Mouse (Mus musculus) ovary, postnatal 10 days (tissue): ENCODE measurements around the gene Wdr44.
A peak's percentile ranks its signal among the peaks of the same experiment; 100 is the strongest.
"Not testable (repeated sequence)": the region's sequence is repeated elsewhere in the genome, so short reads cannot be mapped to it uniquely, and the experiment has no call there.

ENCODE experiments used
- DNase-seq: peaks from one replicate; pipeline ENCODE4 v3.0.0; 2022; ENCODE audit warnings: low spot score

Wdr44 gene

GRCm38 (mm10) chrX:23692722-23693442, at the start of gene Wdr44:
Gene Wdr44 (plus strand): TSS chrX:23693051.
- peak; percentile 62 for DNase-seq

DNA sequence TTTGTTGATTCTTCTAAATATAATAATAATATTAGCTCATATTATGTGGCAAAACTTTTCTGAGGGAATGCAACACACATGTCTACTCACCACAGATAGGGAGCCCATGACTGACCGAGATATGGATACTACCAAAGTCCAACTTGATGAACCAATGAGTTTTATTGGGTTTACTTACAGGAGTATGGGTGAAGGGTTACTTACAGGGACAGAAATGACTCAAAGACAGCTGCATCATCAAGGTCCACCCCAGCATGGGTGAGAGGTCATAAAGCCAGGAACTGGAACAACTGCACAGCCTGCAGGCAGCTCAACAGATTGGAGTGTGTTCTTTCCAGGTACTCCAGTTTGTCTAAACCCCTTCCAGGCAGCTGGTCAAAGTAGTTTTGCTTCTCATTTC, 44.5 kb upstream of the Wdr44 start:
- no peak for DNase-seq

DNA sequence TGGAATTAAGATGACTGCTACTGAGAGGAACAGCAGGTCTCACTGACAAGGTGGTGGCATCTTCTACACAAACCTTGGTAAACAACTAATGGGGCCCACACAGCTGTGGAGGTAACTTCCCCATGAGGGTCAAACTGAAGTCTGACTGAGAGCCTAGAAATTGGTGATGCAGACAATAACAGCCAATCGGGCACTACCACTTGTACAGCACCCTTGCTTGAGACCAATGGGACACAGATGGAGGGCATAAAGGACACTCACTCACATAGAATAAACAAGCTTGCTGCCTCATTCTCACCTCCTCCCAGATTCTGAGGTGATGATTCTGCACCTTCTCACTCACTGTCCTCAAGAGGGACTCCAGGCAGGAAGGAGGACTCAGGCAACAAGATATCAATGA, 30.6 kb upstream of the Wdr44 start:
- no peak for DNase-seq

DNA sequence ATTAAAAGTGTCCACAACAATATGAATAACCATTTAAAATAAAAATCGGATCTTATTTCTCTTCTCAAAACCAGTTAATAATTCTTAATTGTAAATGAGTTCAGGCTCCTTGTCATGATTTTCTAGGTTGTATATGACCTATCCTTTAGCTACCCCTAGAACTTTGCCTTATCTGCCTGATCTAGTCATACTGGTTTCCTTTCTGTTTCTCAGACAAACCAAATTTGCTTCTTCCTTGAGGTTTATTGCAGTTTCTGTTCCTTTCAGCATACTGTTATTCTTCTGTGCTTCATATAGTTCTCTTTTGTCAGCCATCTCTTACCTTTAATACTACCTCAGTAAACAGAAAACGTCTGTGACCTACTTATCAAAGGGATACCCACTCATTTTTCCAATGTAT, 19.7 kb upstream of the Wdr44 start:
- no peak for DNase-seq

GRCm38 (mm10) chrX:23675450-23675849, 17.4 kb upstream of the Wdr44 start:
- DNase-seq: no peak

DNA sequence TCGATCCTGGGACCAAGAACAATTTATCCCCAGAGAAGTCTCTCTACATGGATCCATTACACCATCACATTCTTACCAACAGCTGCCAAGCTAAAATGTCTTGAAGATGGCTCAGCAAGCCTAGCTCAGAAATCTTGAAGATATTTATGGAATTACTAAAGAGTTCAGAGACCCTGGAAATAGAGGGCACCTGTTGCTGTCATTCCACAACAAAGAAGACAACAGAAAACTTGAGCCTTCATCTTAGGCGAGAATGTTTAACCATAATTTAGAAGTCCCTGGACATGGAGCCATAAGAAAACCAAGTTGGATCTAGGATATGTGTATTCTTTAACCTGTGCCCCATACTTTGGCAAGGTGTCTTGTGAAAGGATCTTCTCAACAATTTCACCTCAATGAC, 16.3 kb upstream of the Wdr44 start:
- DNase-seq: no peak

GRCm38 (mm10) chrX:23677511-23677910, 15.3 kb upstream of the Wdr44 start:
- no peak for DNase-seq

GRCm38 (mm10) chrX:23692336-23692721, 522 bp upstream of the Wdr44 start:
- no peak for DNase-seq

DNA sequence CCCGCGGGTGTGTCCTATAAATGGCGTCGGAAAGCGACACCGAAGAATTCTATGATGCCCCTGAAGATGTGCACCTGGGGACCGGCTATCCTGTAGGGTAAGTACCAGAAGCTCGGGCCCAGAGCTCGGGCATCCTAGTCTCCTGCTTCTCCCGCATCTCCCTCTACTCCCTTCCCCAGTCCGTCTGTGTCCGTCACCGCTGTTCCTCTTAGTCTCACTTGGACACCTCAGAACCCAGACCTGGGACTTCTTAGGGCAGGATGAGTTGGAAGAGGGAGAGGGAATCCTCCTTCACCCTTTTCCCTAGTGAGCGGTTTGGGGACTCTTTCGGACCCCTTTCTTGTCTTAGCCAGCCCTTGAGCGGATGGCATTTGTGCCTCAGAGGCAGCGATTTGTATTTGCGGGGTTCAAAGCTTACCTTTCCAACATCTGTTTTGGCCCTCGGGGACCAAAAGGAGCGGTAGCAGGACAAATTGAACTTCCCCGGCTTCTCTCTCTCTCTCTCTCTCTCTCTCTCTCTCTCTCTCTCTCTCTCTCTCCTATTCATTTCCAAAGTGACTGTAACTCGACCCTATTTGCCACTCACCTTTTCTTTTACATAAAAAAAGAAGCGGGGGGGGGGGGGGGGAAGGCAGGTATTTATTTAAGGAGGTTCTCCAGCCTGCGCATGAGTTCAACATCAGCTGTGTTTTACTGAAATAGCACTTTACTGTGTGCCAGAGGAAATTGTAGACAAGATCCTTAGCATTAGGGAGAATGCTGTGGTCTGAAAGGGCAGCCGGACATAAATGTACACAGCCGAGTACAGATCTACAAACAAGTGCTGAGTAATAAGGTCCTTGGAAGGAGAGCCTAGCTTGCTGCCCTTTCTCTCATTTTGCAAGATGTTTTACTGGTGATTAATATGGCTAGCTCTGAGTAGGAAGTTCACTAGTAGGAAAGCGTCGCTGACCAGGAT, 871 bp downstream of the Wdr44 start:
- DNase-seq: peak; percentile 2

- DNase-seq: no peak
Observed at GRCm38 (mm10) chrX:23694588-23694987, 1.7 kb downstream of the Wdr44 start.

DNA sequence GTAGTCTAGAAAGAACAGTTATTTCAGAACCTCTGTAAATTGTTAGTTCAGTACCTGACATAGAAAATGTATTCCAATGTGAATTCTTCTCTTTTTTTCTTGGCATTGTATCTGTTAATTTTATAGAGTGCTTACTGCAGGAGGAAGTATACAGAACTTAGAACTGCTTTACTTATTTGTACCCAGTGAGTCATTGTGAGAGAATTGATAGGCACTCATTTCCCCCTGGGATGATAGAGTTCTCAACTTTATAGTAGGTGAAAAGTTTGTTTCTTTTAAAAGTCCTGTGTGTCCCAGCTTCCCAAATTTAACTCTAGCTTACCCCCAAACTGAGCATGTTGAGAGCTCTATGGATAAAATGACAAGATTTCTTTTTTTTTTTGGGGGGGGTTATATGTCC, 2.3 kb downstream of the Wdr44 start:
- DNase-seq: no peak

GRCm38 (mm10) chrX:23697346-23697745, 4.5 kb downstream of the Wdr44 start:
- no peak for DNase-seq

- DNase-seq: no peak
Observed at GRCm38 (mm10) chrX:23699023-23699422, 6.2 kb downstream of the Wdr44 start.

DNA sequence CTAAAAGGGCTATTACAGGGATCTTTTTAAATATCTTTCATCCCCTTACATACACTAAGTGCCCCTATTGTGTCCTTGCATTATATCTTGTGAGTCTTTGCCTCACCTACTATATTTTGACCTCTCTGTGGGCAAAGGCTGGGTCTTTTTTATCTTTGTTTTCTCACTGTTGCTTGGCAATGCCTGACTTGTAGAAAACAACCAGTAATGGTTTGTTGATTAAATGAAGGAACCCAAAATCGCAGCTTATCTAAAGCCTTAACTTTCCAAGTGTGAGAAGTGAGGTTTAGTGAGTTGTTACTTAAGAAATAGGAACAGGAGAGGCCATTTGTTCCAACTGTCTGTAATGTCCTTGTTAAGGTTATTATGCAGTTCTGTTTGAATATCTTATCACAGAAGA, 24.4 kb downstream of the Wdr44 start:
- no peak for DNase-seq

- DNase-seq: no peak
Observed at GRCm38 (mm10) chrX:23727463-23727862, 34.6 kb downstream of the Wdr44 start.

DNA sequence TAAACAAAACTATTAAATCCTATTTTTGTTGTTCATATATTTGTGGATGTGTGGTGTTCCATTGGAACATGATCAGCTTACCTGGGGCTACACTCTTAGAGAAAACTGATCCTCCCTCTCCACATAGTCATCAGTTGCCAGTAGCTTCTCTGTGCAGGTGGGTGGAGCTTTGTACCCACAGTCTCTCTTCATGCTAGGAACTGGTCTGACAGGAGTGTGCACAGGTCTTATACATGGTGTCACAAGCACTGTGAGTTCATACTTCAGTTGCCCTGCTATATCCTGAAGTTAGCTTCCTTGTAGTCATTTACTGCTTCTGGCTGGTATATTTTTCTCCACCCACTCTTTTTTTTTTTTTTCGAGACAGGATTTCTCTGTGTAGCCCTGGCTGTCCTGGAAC, 61.8 kb downstream of the Wdr44 start:
- no peak for DNase-seq

- no peak for DNase-seq
Observed at GRCm38 (mm10) chrX:23767849-23768248, 75.0 kb downstream of the Wdr44 start.

DNA sequence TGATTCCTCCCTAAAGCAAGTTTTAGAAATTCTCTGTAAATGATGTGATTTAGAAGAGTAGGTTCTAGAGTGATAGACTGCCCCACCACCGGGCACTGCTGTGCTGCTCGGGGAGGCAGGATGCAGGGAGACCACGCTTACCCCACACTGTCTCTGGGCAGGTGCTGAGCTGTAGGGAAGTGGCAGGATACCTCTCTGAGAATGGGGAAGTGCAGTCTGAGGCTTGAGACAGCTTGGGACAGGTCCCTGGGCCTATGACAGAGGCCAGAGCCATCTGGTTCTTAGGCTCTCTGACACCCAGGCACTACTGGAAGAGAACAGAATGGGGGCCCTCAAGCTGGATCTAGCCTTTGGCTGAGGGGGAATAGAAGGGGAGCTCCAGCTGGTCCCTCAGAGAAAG, 114.3 kb downstream of the Wdr44 start:
- no peak for DNase-seq

- no peak for DNase-seq
Observed at GRCm38 (mm10) chrX:23810365-23810764, 117.5 kb downstream of the Wdr44 start.

GRCm38 (mm10) chrX:23813287-23813686, 120.4 kb downstream of the Wdr44 start:
- DNase-seq: not testable (repeated sequence)

GRCm38 (mm10) chrX:23822885-23823284, 130.0 kb downstream of the Wdr44 start:
- not testable (repeated sequence) for DNase-seq

GRCm38 (mm10) chrX:23823398-23824023, 130.7 kb downstream of the Wdr44 start:
- DNase-seq: no peak

GRCm38 (mm10) chrX:23833784-23834183, 140.9 kb downstream of the Wdr44 start:
- DNase-seq: not testable (repeated sequence)
